Mouse (Mus musculus): ENCODE data around the gene Tbrg1. TPM values are rescaled to one million over a fixed set of nuclear protein-coding genes. Genes with fewer than 3 reads are reported as not detected.

Tbrg1 gene
- polyA plus RNA-seq, 1 experiment = 34.6 TPM

DNA sequence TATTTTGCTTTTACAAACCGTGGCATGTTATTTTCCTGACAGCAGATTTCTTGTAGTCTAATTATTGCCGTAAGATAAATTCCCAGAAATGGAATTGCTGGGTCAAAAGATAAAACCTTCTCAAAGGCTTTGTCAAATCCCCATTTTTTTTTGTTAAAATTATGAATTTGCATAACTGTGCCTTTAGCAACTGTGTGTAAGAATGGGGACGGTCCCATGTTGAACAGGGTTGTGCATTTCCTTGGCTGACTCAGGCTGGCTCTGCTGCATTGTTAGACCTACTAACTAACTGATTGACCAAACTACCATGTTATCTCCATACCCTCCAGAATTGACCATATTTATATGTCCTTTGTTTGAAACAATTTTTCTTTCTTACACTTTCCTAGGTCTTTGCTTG, 22.8 kb downstream of the Tbrg1 start:
- no peak for DNase-seq
- Histone ChIP-seq H3K27me3 (replicated peaks; ENCODE audit: control insufficient read depth, insufficient read depth, low read length) (no peaks in the 10 kb centered on the region), H3K4me3 (ENCODE audit: insufficient read depth, low read depth, low read length) (no peak overlapping the region), H3K27ac (ENCODE audit: insufficient read depth, low read depth, low read length) (no peak overlapping the region), H3K36me3 (ENCODE audit: control insufficient read depth, insufficient read depth, low read length) (no peaks in the 10 kb centered on the region), H3K4me1 (ENCODE audit: control insufficient read depth, insufficient read depth, low read length) (no peaks in the 10 kb centered on the region)
- 94% methylated on average over 3 of the region's 3 CpGs for WGBS
- TF ChIP-seq CTCF (conservative IDR thresholded peaks at IDR 0.05; ENCODE audit: insufficient read depth, insufficient read length, low read depth, low read length) (no peak), POLR2A (IDR thresholded peaks at IDR 0.05; ENCODE audit: low read depth, low read length) (no peak)

DNA sequence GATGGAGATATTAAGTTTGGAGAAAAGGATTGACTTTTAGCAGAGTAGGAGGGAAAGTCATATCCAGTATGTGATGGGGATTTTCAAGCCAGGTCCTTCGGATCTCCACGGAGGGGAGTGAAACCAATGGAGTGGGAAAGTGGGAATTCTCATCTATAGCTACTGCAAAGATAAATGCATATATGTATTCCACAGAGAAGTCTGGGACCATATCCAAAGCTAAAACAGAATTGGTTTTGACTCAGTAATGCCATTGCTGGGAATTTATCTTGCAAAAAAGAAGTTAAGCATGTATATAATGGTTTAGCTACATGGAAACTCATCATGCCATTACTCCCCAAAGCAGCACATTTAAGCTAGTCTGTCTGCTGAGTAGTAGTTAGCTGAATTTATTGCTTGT, 24.8 kb downstream of the Tbrg1 start:
- TF ChIP-seq CTCF (conservative IDR thresholded peaks at IDR 0.05; ENCODE audit: insufficient read depth, insufficient read length, low read depth, low read length) = no peak
- no peak for TF ChIP-seq POLR2A (IDR thresholded peaks at IDR 0.05; ENCODE audit: low read depth, low read length)
- H3K4me3 ChIP-seq (ENCODE audit: insufficient read depth, low read depth, low read length) = no peak overlapping the region
- H3K4me1 ChIP-seq (ENCODE audit: control insufficient read depth, insufficient read depth, low read length) = no peaks in the 10 kb centered on the region
- no peaks in the 10 kb centered on the region; the same call in 1 of the 2 replicates for H3K36me3 ChIP-seq (ENCODE audit: control insufficient read depth, insufficient read depth, low read length)
- H3K27me3 ChIP-seq (replicated peaks; ENCODE audit: control insufficient read depth, insufficient read depth, low read length) = no peaks in the 10 kb centered on the region
- WGBS = 76% methylated on average over 2 of the region's 2 CpGs
- DNase-seq = no peak
- no peak overlapping the region for H3K27ac ChIP-seq (ENCODE audit: insufficient read depth, low read depth, low read length)

DNA sequence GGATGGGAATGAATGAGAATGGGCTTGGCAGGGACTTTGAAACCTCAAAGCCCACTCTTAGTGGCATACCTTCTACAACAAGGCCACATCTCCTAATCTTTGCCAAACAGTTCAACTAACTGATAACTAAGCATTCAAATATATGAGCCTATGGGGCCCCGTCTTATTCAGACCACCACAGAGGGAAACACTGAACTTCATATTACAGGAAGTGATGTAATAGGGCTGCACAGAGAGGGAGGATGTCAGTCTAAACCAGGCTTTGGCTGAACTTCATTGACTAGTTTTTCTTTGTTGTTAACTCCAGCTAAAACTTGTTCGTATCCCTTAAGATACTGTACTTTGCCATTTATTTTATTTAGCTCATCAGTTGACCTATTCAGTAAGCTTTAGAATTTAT, 27.2 kb downstream of the Tbrg1 start:
- no peaks in the 10 kb centered on the region for H3K4me1 ChIP-seq (ENCODE audit: control insufficient read depth, insufficient read depth, low read length)
- H3K27me3 ChIP-seq (replicated peaks; ENCODE audit: control insufficient read depth, insufficient read depth, low read length) = no peaks in the 10 kb centered on the region
- no peak for DNase-seq
- WGBS = 83% methylated on average over 2 of the region's 2 CpGs
- TF ChIP-seq POLR2A (IDR thresholded peaks at IDR 0.05; ENCODE audit: low read depth, low read length) = no peak
- no peak for TF ChIP-seq CTCF (conservative IDR thresholded peaks at IDR 0.05; ENCODE audit: insufficient read depth, insufficient read length, low read depth, low read length)
- H3K4me3 ChIP-seq (ENCODE audit: insufficient read depth, low read depth, low read length) = no peak overlapping the region
- H3K36me3 ChIP-seq (ENCODE audit: control insufficient read depth, insufficient read depth, low read length) = no peaks in the 10 kb centered on the region; the same call in 1 of the 2 replicates
- no peak overlapping the region for H3K27ac ChIP-seq (ENCODE audit: insufficient read depth, low read depth, low read length)

DNA sequence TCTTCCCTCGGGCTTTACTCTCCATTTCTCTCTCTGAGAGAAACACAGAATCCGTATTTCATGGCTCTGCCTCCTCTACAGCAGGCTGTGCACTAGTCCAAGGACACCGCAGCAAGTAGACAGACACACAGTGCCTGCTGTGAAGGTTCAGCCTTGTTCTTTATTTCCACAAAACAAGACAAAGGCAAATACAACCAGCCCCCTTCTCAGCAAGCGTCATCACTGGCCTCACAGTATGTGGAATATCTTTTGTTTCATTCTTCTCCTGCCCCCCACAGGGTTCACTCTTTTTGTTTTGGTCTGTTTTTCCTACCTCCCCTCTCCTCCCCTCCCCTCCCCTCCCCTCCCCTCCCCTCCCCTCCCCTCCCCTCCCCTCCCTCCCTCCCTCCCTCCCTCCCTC, 28.5 kb downstream of the Tbrg1 start:
- H3K27me3 ChIP-seq (replicated peaks; ENCODE audit: control insufficient read depth, insufficient read depth, low read length) = no peaks in the 10 kb centered on the region
- TF ChIP-seq CTCF (conservative IDR thresholded peaks at IDR 0.05; ENCODE audit: insufficient read depth, insufficient read length, low read depth, low read length) (no peak), POLR2A (IDR thresholded peaks at IDR 0.05; ENCODE audit: low read depth, low read length) (no peak)
- no peak overlapping the region for H3K27ac ChIP-seq (ENCODE audit: insufficient read depth, low read depth, low read length)
- no peaks in the 10 kb centered on the region for H3K4me1 ChIP-seq (ENCODE audit: control insufficient read depth, insufficient read depth, low read length)
- 92% methylated on average over 4 of the region's 4 CpGs for WGBS
- peaks cover 2% of the 10 kb centered on the region for H3K36me3 ChIP-seq (ENCODE audit: control insufficient read depth, insufficient read depth, low read length)
- no peak overlapping the region for H3K4me3 ChIP-seq (ENCODE audit: insufficient read depth, low read depth, low read length)
- no peak for DNase-seq

DNA sequence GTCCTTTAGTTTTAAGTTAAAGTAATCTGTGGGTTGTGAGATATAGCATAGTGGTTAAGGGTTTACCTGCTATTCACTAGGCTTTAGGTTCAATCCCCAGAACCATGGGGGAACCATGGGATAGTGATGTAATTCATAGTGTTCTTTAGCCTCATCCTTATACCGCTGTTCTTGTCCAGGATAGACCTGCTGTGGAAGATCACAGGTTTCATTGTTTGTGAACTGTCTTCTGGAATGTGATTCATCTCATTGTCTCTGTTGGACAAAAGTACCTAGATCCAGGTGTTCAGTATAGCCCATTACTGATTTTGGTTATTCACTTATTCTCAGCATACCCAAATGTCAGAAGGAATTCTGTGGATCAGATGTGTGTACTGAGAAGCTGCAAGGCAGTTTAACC, 29.8 kb downstream of the Tbrg1 start:
- TF ChIP-seq CTCF (conservative IDR thresholded peaks at IDR 0.05; ENCODE audit: insufficient read depth, insufficient read length, low read depth, low read length) (no peak), POLR2A (IDR thresholded peaks at IDR 0.05; ENCODE audit: low read depth, low read length) (no peak)
- peaks cover 2% of the 10 kb centered on the region for H3K36me3 ChIP-seq (ENCODE audit: control insufficient read depth, insufficient read depth, low read length)
- H3K4me1 ChIP-seq (ENCODE audit: control insufficient read depth, insufficient read depth, low read length) = no peaks in the 10 kb centered on the region
- H3K4me3 ChIP-seq (ENCODE audit: insufficient read depth, low read depth, low read length) = no peak overlapping the region
- H3K27me3 ChIP-seq (replicated peaks; ENCODE audit: control insufficient read depth, insufficient read depth, low read length) = no peaks in the 10 kb centered on the region
- 100% methylated on average over 1 of the region's 1 CpGs for WGBS
- DNase-seq = no peak
- H3K27ac ChIP-seq (ENCODE audit: insufficient read depth, low read depth, low read length) = no peak overlapping the region

DNA sequence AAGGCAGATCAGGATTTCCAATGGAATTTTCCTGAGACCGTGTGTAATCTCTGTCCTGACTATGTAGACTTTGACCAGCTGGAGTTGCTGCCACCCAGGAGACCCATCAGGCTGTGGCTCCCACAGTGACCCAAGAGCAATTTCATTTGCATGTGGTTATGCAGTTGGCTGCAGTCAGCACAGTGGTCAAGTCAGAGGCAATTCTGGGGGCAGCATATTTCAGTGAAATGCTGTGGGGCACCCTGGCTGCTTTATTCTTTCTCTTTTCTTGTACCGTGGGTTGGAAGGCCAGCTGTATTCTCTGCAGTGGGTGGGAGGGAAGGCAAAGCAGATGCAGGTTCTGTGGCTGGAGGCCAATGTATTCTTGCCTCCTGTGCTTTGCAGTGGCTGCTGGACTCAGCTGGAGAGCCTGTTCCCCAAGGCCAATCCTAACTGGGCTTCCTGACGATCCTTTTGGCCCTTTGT, 31.0 kb downstream of the Tbrg1 start:
- Histone ChIP-seq H3K36me3 (ENCODE audit: control insufficient read depth, insufficient read depth, low read length) (peaks cover 2% of the 10 kb centered on the region), H3K4me3 (ENCODE audit: insufficient read depth, low read depth, low read length) (no peak overlapping the region), H3K27me3 (replicated peaks; ENCODE audit: control insufficient read depth, insufficient read depth, low read length) (no peaks in the 10 kb centered on the region), H3K4me1 (ENCODE audit: control insufficient read depth, insufficient read depth, low read length) (no peaks in the 10 kb centered on the region), H3K27ac (ENCODE audit: insufficient read depth, low read depth, low read length) (no peak overlapping the region)
- TF ChIP-seq CTCF (conservative IDR thresholded peaks at IDR 0.05; ENCODE audit: insufficient read depth, insufficient read length, low read depth, low read length) = no peak
- TF ChIP-seq POLR2A (IDR thresholded peaks at IDR 0.05; ENCODE audit: low read depth, low read length) = no peak
- WGBS = 22% methylated on average over 3 of the region's 3 CpGs
- DNase-seq = peak; percentile 69

DNA sequence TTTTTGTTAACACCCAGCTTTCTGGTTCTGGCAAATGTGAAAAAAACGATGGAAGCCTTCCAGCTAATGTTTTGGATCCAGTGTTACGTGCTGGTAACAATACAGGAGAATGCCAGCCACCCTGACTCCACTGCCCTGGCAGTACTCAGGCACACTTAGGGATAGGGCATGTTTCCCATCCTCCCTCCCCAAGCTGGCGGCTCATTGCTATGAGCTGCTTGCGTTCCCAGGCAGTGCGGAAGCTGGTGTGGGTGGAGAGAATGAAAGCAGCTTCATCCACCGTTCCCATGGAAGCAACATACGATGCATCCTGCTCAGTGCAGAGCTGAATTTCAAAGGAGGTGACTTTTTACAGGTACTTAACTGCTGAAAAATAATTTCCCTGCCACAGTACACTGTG, 31.5 kb downstream of the Tbrg1 start:
- 44% methylated on average over 7 of the region's 7 CpGs for WGBS

More for the DNA sequence above, 31.5 kb downstream of the Tbrg1 start:
- DNase-seq = peak; percentile 13
- Histone ChIP-seq H3K4me3 (ENCODE audit: insufficient read depth, low read depth, low read length) (no peak overlapping the region), H3K4me1 (ENCODE audit: control insufficient read depth, insufficient read depth, low read length) (no peaks in the 10 kb centered on the region), H3K36me3 (ENCODE audit: control insufficient read depth, insufficient read depth, low read length) (peaks cover 2% of the 10 kb centered on the region), H3K27me3 (replicated peaks; ENCODE audit: control insufficient read depth, insufficient read depth, low read length) (no peaks in the 10 kb centered on the region), H3K27ac (ENCODE audit: insufficient read depth, low read depth, low read length) (no peak overlapping the region)
- TF ChIP-seq POLR2A (IDR thresholded peaks at IDR 0.05; ENCODE audit: low read depth, low read length) (no peak), CTCF (conservative IDR thresholded peaks at IDR 0.05; ENCODE audit: insufficient read depth, insufficient read length, low read depth, low read length) (no peak)

All from kidney, adult 2 months (tissue).